ENCODE assay signal across 22 mouse cellular contexts in the genomic region with DNA sequence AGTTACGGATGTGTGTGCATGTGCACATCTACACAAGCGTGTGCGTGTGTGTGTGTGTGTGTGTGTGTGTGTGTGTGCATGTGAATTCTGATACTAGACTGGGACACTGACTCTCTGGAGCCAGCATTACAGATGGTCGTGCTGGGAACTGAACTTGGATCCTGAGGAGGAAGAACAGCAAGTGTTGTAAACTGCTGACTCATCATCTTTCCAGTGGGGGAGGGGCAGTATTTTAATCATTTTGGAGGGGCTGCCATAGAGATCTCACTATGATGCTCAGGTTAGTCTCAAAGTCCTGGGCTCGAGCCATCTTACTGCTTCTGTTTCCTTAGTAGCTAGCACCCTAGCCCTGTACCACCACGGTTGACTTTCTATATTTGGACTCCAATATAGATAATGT.
"Had no signal": no experiment of that assay in that cellular context is flagged by ENCODE, and none has a peak within 500 bp of the region (broad histone marks: within the 10 kb centered on the region; RNA-seq: fewer than 3 reads in every experiment).

No protein-coding gene starts in this region.

- H3K9me3 ChIP-seq: limb, embryonic 10.5 days; limb, embryonic 13.5 days; liver, embryonic 12.5 days; liver, embryonic 15.5 days; lung, embryonic 15.5 days; megakaryocyte, embryonic 14.5 days; midbrain, embryonic 10.5 days; midbrain, embryonic 13.5 days; neural tube, embryonic 13.5 days had no signal

- DNase-seq: kidney, postnatal 25 days; liver; lung, adult 18-20 months; lung, postnatal 10 days; lung, postnatal 36 days; retina, postnatal 1 day; thymus, adult 2 months; thymus, postnatal 14 days; thymus, postnatal 4 days had no signal

- H3K4me2 ChIP-seq: limb, embryonic 13.5 days; liver, embryonic 12.5 days; liver, embryonic 15.5 days; lung, embryonic 15.5 days; midbrain, embryonic 13.5 days; neural tube, embryonic 13.5 days had no signal

- H3K9ac ChIP-seq: limb, embryonic 13.5 days; liver, embryonic 12.5 days; liver, embryonic 15.5 days; lung, embryonic 15.5 days; midbrain, embryonic 13.5 days; neural tube, embryonic 13.5 days had no signal

- H3K36me3 ChIP-seq: limb, embryonic 10.5 days; limb, embryonic 13.5 days; liver, embryonic 12.5 days; liver, embryonic 15.5 days; lung, embryonic 15.5 days; midbrain, embryonic 10.5 days; midbrain, embryonic 13.5 days; neural tube, embryonic 13.5 days had no signal

- H3K27ac ChIP-seq: kidney, postnatal 0 days; limb, embryonic 10.5 days; limb, embryonic 13.5 days; liver, embryonic 12.5 days; liver, embryonic 15.5 days; lung, embryonic 15.5 days; midbrain, embryonic 10.5 days; midbrain, embryonic 13.5 days; neural tube, embryonic 13.5 days; stomach, postnatal 0 days had no signal

- H3K4me3 ChIP-seq: limb, embryonic 10.5 days; limb, embryonic 13.5 days; liver, embryonic 12.5 days; liver, embryonic 15.5 days; lung, embryonic 15.5 days; megakaryocyte, embryonic 14.5 days; midbrain, embryonic 10.5 days; midbrain, embryonic 13.5 days; myocyte; neural tube, embryonic 13.5 days had no signal

- H3K27me3 ChIP-seq: limb, embryonic 13.5 days; lung, embryonic 15.5 days; midbrain, embryonic 13.5 days; neural tube, embryonic 13.5 days had no signal

- ATAC-seq: liver, embryonic 12.5 days; midbrain, embryonic 13.5 days; midbrain, embryonic 16.5 days had no signal
